Mouse (Mus musculus) limb, embryonic 11.5 days (tissue): ENCODE data around the gene Slc9a3. TPM values are rescaled to one million over a fixed set of nuclear protein-coding genes. Genes with fewer than 3 reads are reported as not detected.
A peak's percentile ranks its signal among the peaks of the same experiment; 100 is the strongest.

Experiments
- ATAC-seq: fragments of 200-750 bp; cut with Nextera tagmentation; 2 replicates; pipeline ENCODE4 v1.8.0; 2017; ENCODE audit warnings: low read depth; ENCODE audit not compliant: insufficient number of reproducible peaks, low FRiP score, low TSS enrichment
- DNase-seq: peaks from one replicate; pipeline ENCODE4 v3.0.0-alpha.2; 2015; ENCODE audit warnings: low spot score
- H3K27ac ChIP-seq: fragments of 300-500 bp; sonication (generic); replicated peaks from 2 replicates; pipeline ENCODE4 v1.5.1; 2014; ENCODE audit warnings: low read depth, mild to moderate bottlenecking, low read length
- H3K27me3 ChIP-seq: fragments of 300-500 bp; sonication (generic); 2 replicates; pipeline ENCODE4 v1.6.1; 2014; ENCODE audit warnings: mild to moderate bottlenecking, low read length, mixed read lengths; ENCODE audit not compliant: control insufficient read depth, insufficient read depth
- H3K36me3 ChIP-seq: fragments of 300-500 bp; sonication (generic); 2 replicates; pipeline ENCODE4 v1.6.1; 2014; ENCODE audit warnings: mild to moderate bottlenecking, low read length, moderate library complexity, mixed read lengths; ENCODE audit not compliant: control insufficient read depth, insufficient read depth
- H3K4me1 ChIP-seq: fragments of 300-500 bp; sonication (generic); 2 replicates; pipeline ENCODE4 v1.6.1; 2014; ENCODE audit warnings: low read length, mixed read lengths; ENCODE audit not compliant: control insufficient read depth, insufficient read depth
- H3K4me2 ChIP-seq: fragments of 300-500 bp; sonication (generic); 2 replicates; pipeline ENCODE4 v1.6.1; 2014; ENCODE audit warnings: low read depth, mild to moderate bottlenecking, moderate library complexity; ENCODE audit not compliant: severe bottlenecking
- H3K4me3 ChIP-seq: fragments of 300-500 bp; sonication (generic); 2 replicates; pipeline ENCODE4 v1.5.1; 2014; ENCODE audit warnings: low read depth, low read length
- H3K9ac ChIP-seq: fragments of 300-500 bp; sonication (generic); 2 replicates; pipeline ENCODE4 v1.6.1; 2014; ENCODE audit warnings: mild to moderate bottlenecking, low read length
- H3K9me3 ChIP-seq: fragments of 300-500 bp; sonication (generic); 2 replicates; pipeline ENCODE4 v1.6.1; 2016; ENCODE audit warnings: low read length; ENCODE audit not compliant: control insufficient read depth
- WGBS: fragments of 180-500 bp; shearing (Covaris S2); extraction: QIAGEN DNeasy Blood & Tissue Kit; methylation state at CpG from one replicate; pipeline ENCODE4 v1.1.7; 2014; 5-methylcytosine and 5-hydroxymethylcytosine counted together
- polyA plus RNA-seq: library from polyadenylated mRNA; unstranded; fragments of >200 nt; fragmentation: Nextera tagmentation; extraction: Ambion mirVana; gene quantifications from 2 replicates; pipeline ENCODE4 v1.2.1, GENCODE M21; 2014

Gene Slc9a3
- polyA plus RNA-seq, 1 experiment from 2014 or later = 0.04 TPM

- DNase-seq (no peak), ATAC-seq (no peak)
- H3K9me3 ChIP-seq = no peaks in the 10 kb centered on the region
- WGBS = 91% methylated on average over 4 of the region's 4 CpGs
- H3K9ac ChIP-seq = no peak overlapping the region
- H3K4me3 ChIP-seq = no peak overlapping the region
- H3K4me2 ChIP-seq = no peak overlapping the region
- H3K27ac ChIP-seq = no peak overlapping the region
- H3K27me3 ChIP-seq = no peaks in the 10 kb centered on the region
- no peaks in the 10 kb centered on the region for H3K36me3 ChIP-seq
- H3K4me1 ChIP-seq = no peaks in the 10 kb centered on the region
Observed at GRCm38 (mm10) chr13:74102831-74103582, 18.2 kb upstream of the Slc9a3 start.

GRCm38 (mm10) chr13:74104417-74104816 is 16.8 kb upstream of the Slc9a3 start:
- no peaks in the 10 kb centered on the region for H3K36me3 ChIP-seq
- H3K4me3 ChIP-seq = no peak overlapping the region
- 76% methylated on average over 7 of the region's 7 CpGs for WGBS
- H3K4me2 ChIP-seq = no peak overlapping the region
- H3K4me1 ChIP-seq = no peaks in the 10 kb centered on the region
- DNase-seq = no peak
- H3K27ac ChIP-seq = no peak overlapping the region
- H3K27me3 ChIP-seq = no peaks in the 10 kb centered on the region
- no peak overlapping the region for H3K9ac ChIP-seq
- ATAC-seq = no peak
- no peaks in the 10 kb centered on the region for H3K9me3 ChIP-seq

DNA sequence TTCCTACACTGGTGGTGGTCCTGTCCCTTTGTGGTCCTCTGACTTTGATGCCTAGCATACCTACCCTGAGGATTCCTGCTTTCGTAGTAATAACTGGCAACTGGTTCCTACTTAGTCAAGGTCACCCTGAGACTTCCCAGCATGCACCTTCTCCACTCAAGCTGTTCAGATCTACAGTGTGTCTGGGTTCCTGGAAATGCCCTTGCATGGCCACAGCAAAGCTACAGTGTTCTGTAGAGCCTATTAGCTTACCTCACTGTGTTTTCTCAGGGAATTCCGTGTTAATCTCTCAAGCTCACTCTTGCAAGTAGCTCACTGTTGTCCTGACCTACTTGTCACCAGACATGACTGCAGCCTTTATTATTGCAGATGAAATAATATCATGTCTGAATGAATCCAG is 13.8 kb upstream of the Slc9a3 start:
- 87% methylated on average over 2 of the region's 2 CpGs for WGBS
- H3K36me3 ChIP-seq = no peaks in the 10 kb centered on the region
- no peak for DNase-seq

DNA sequence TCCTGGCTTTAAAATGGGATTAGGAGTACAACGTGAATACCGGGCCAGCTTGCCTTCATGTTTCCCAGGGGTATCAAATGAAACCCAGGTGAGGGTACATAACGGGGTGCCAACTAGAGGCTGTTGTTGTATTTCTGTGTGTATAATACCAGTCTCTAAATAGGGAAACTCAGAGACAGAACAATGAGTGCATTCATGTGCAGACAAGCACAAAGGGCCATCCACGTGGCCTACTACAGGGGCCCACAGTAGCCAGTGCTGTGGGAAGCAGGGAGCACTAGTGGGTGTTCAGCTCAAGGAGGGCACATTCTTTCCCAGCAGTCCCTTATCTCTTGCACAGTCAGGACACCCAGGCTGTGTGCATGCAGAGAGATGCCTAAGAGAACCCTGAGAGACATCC is 8.7 kb upstream of the Slc9a3 start:
- ATAC-seq = no peak

More for the DNA sequence above, 13.8 kb upstream of the Slc9a3 start:
- Histone ChIP-seq H3K9ac (no peak overlapping the region), H3K4me2 (no peak overlapping the region), H3K27ac (no peak overlapping the region), H3K27me3 (no peaks in the 10 kb centered on the region), H3K4me3 (no peak overlapping the region), H3K9me3 (no peaks in the 10 kb centered on the region), H3K4me1 (no peaks in the 10 kb centered on the region)
- no peak for ATAC-seq

GRCm38 (mm10) chr13:74113626-74114191 is 7.5 kb upstream of the Slc9a3 start:
- Histone ChIP-seq H3K36me3 (no peaks in the 10 kb centered on the region), H3K27ac (no peak overlapping the region), H3K4me2 (no peak overlapping the region), H3K9ac (no peak overlapping the region), H3K9me3 (no peaks in the 10 kb centered on the region), H3K4me1 (no peaks in the 10 kb centered on the region), H3K4me3 (no peak overlapping the region), H3K27me3 (no peaks in the 10 kb centered on the region)
- DNase-seq = no peak
- WGBS = 74% methylated on average over 6 of the region's 6 CpGs
- ATAC-seq = no peak

More for the DNA sequence above, 8.7 kb upstream of the Slc9a3 start:
- no peak overlapping the region for H3K4me2 ChIP-seq
- H3K4me3 ChIP-seq = no peak overlapping the region
- no peaks in the 10 kb centered on the region for H3K36me3 ChIP-seq
- DNase-seq = no peak
- no peaks in the 10 kb centered on the region for H3K4me1 ChIP-seq
- no peaks in the 10 kb centered on the region for H3K9me3 ChIP-seq
- H3K9ac ChIP-seq = no peak overlapping the region
- H3K27me3 ChIP-seq = no peaks in the 10 kb centered on the region
- H3K27ac ChIP-seq = no peak overlapping the region
- WGBS = 81% methylated on average over 4 of the region's 4 CpGs

DNA sequence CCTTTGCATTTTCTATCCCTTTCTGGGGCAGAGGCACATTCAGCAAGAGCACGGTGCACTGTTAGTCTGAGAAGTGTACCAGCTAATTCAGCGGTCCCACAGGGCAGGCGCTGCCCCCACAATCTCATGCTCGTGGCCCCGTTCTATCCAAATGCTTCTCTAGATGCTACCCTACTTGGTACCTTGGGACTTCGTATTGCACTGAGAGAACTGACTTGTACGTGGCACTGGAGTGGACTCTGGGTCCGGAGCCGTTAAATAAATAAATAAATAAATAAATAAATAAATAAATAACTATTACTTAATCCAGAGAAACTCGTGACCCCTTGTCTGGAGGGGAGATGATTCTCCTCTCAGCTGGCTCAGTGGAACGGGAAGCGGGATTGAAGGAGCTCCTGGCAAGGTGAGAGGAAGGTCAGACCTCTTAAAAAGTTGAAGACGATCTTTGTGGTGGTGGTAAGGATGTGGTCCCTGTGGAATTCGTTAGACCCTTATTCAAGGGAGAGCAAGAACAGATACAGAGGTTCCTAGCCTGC is 606 bp downstream of the Slc9a3 start:
- no peak overlapping the region for H3K27ac ChIP-seq
- H3K4me3 ChIP-seq = no peak overlapping the region
- DNase-seq (peak; percentile 22), ATAC-seq (no peak)
- no peak overlapping the region for H3K9ac ChIP-seq
- 32% methylated on average over 14 of the region's 14 CpGs for WGBS
- no peak overlapping the region; the same call in 1 of the 2 replicates for H3K4me2 ChIP-seq
- peaks cover 35% of the 10 kb centered on the region for H3K27me3 ChIP-seq
- H3K36me3 ChIP-seq = no peaks in the 10 kb centered on the region
- no peaks in the 10 kb centered on the region for H3K9me3 ChIP-seq
- 0 out of 2 replicates have a peak, but pooled peaks cover 3% of the 10 kb centered on the region for H3K4me1 ChIP-seq

- Histone ChIP-seq H3K4me1 (0 out of 2 replicates have a peak, but pooled peaks cover 3% of the 10 kb centered on the region), H3K36me3 (no peaks in the 10 kb centered on the region), H3K4me2 (no peak overlapping the region), H3K27me3 (peaks cover 35% of the 10 kb centered on the region), H3K4me3 (no peak overlapping the region), H3K9me3 (no peaks in the 10 kb centered on the region), H3K27ac (no peak overlapping the region), H3K9ac (no peak overlapping the region)
- WGBS = 65% methylated on average over 3 of the region's 3 CpGs
- ATAC-seq (no peak), DNase-seq (no peak)
Observed at GRCm38 (mm10) chr13:74122632-74123031, 1.4 kb downstream of the Slc9a3 start.

GRCm38 (mm10) chr13:74127571-74127970 is 6.3 kb downstream of the Slc9a3 start:
- ATAC-seq (no peak), DNase-seq (no peak)
- Histone ChIP-seq H3K27ac (no peak overlapping the region), H3K9ac (no peak overlapping the region), H3K27me3 (peaks cover 9% of the 10 kb centered on the region), H3K4me3 (no peak overlapping the region), H3K9me3 (no peaks in the 10 kb centered on the region), H3K36me3 (no peaks in the 10 kb centered on the region), H3K4me2 (no peak overlapping the region), H3K4me1 (no peaks in the 10 kb centered on the region)
- 72% methylated on average over 7 of the region's 7 CpGs for WGBS
